Mouse (Mus musculus) midbrain, postnatal 0 days (tissue): Measurements from ENCODE around the gene Slc37a3. TPM values are rescaled to one million over a fixed set of nuclear protein-coding genes. Genes with fewer than 3 reads are reported as not detected.
"Not testable (repeated sequence)": the region's sequence is repeated elsewhere in the genome, so short reads cannot be mapped to it uniquely, and the experiment has no call there.

Experiments
- ATAC-seq: fragments of 200-750 bp; cut with Nextera tagmentation; 2 replicates; pipeline ENCODE4 v1.8.0; 2017; ENCODE audit warnings: moderate number of reproducible peaks, mild to moderate bottlenecking, moderate TSS enrichment, moderate library complexity; ENCODE audit not compliant: low FRiP score
- DNase-seq: peaks from one replicate; pipeline ENCODE4 v3.0.0-alpha.2; 2015; ENCODE audit warnings: low spot score
- H3K27ac ChIP-seq: fragments of 300-500 bp; sonication (generic); 2 replicates; pipeline ENCODE4 v1.5.1; 2014; ENCODE audit warnings: low read depth, mild to moderate bottlenecking, low read length, mixed read lengths
- H3K27me3 ChIP-seq: fragments of 300-500 bp; sonication (generic); 2 replicates; pipeline ENCODE4 v1.6.1; 2014; ENCODE audit warnings: low read length, control low read depth, mixed read lengths; ENCODE audit not compliant: insufficient read depth
- H3K36me3 ChIP-seq: fragments of 300-500 bp; sonication (generic); 2 replicates; pipeline ENCODE4 v1.6.1; 2014; ENCODE audit warnings: low read length, control low read depth, mixed read lengths; ENCODE audit not compliant: insufficient read depth
- H3K4me1 ChIP-seq: fragments of 300-500 bp; sonication (generic); 2 replicates; pipeline ENCODE4 v1.6.1; 2014; ENCODE audit warnings: mild to moderate bottlenecking, control low read depth, antibody characterized with exemption, low read length, mixed read lengths; ENCODE audit not compliant: insufficient read depth
- H3K4me2 ChIP-seq: fragments of 300-500 bp; sonication (generic); 2 replicates; pipeline ENCODE4 v1.6.1; 2014; ENCODE audit warnings: low read depth, mild to moderate bottlenecking, low read length, mixed read lengths; ENCODE audit not compliant: poor library complexity, severe bottlenecking
- H3K4me3 ChIP-seq: fragments of 300-500 bp; sonication (generic); 2 replicates; pipeline ENCODE4 v1.5.1; 2014; ENCODE audit warnings: low read depth, mild to moderate bottlenecking, low read length, moderate library complexity
- H3K9ac ChIP-seq: fragments of 300-500 bp; sonication (generic); replicated peaks from 2 replicates; pipeline ENCODE4 v1.6.1; 2014; ENCODE audit warnings: mild to moderate bottlenecking, low read length, moderate library complexity, mixed read lengths; ENCODE audit not compliant: poor library complexity, severe bottlenecking
- H3K9me3 ChIP-seq: fragments of 300-500 bp; sonication (generic); 2 replicates; pipeline ENCODE4 v1.6.1; 2016; ENCODE audit warnings: low read length, control low read depth
- CTCF ChIP-seq: IDR thresholded peaks from 2 replicates; pipeline ENCODE4 v1.5.1; 2016; ENCODE audit warnings: antibody characterized with exemption, mild to moderate bottlenecking
- WGBS: fragments of 180-500 bp; shearing (Covaris S2); extraction: QIAGEN DNeasy Blood & Tissue Kit; methylation state at CpG from one replicate; pipeline ENCODE4 v1.1.7; 2014; 5-methylcytosine and 5-hydroxymethylcytosine counted together
- polyA plus RNA-seq: library from polyadenylated mRNA; unstranded; fragments of >200 nt; fragmentation: Nextera tagmentation; extraction: Ambion mirVana; gene quantifications from 2 replicates; pipeline ENCODE4 v1.2.1, GENCODE M21; 2015
- total RNA-seq: library from RNA; depleted of rRNA; stranded (reverse); fragments of >200 nt; gene quantifications from 2 replicates; pipeline ENCODE4 v1.2.3, GENCODE M21; 2014

Gene Slc37a3
- total and polyA plus RNA-seq, 2 experiments from 2014 or later, result 38.1 to 54.6 TPM

- ATAC-seq, result no peak
- no peak overlapping the region for H3K9ac ChIP-seq
- H3K27ac ChIP-seq, result no peak overlapping the region
- WGBS, result 93% methylated on average over 2 of the region's 2 CpGs
- no peaks in the 10 kb centered on the region for H3K27me3 ChIP-seq
- H3K4me1 ChIP-seq, result no peaks in the 10 kb centered on the region
- H3K36me3 ChIP-seq, result no peaks in the 10 kb centered on the region; the same call in 1 of the 2 replicates
- no peaks in the 10 kb centered on the region for H3K9me3 ChIP-seq
- no peak overlapping the region for H3K4me2 ChIP-seq
- no peak for DNase-seq
- no peak for TF ChIP-seq CTCF
- no peak overlapping the region for H3K4me3 ChIP-seq
Measured at GRCm38 (mm10) chr6:39389988-39390387, 12.5 kb upstream of the Slc37a3 start.

- Histone ChIP-seq H3K4me1 (0 out of 2 replicates have a peak, but pooled peaks cover 4% of the 10 kb centered on the region), H3K4me2 (peak within 1 kb of the TSS; percentile 38), H3K9me3 (no peaks in the 10 kb centered on the region), H3K27ac (no peak within 1 kb of the TSS), H3K36me3 (no peaks in the 10 kb centered on the region), H3K27me3 (no peaks in the 10 kb centered on the region), H3K4me3 (peak within 1 kb of the TSS; percentile 21), H3K9ac (no peak within 1 kb of the TSS)
- TF ChIP-seq CTCF, result no peak
- ATAC-seq, result no peak
- no peak for DNase-seq
- 9% methylated on average over 20 of the region's 20 CpGs for whole genome bisulfite sequencing
Measured at GRCm38 (mm10) chr6:39381125-39381880, 3.8 kb upstream of the Slc37a3 start, which contains the start of gene Rab19. Gene Rab19, plus strand, starts transcription at chr6:39381175.

DNA sequence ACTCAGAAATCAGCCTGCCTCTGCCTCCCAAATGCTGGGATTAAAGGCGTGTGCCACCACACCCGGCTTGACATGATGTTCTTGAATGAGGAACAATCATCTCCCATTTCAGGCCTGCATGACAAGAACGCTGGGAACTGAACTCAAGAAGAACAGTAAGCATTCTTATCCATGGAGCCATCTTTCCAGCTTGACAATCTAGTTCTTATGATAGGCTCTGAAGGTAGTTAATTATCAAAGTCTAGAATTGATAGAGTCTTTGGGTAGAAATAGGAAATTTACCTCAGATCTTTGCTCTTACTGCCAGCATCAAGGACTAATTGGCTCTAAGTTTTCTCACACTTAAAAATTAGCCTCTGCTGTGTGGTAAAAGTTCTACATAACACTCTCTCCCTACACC, 2.8 kb upstream of the Slc37a3 start:
- Histone ChIP-seq H3K9ac (no peak overlapping the region), H3K27ac (no peak overlapping the region), H3K4me2 (no peak overlapping the region), H3K4me3 (no peak overlapping the region), H3K4me1 (0 out of 2 replicates have a peak, but pooled peaks cover 5% of the 10 kb centered on the region), H3K27me3 (no peaks in the 10 kb centered on the region), H3K36me3 (no peaks in the 10 kb centered on the region), H3K9me3 (no peaks in the 10 kb centered on the region)
- no peak for TF ChIP-seq CTCF
- 85% methylated on average over 3 of the region's 3 CpGs for WGBS
- ATAC-seq, result no peak
- no peak for DNase-seq

DNA sequence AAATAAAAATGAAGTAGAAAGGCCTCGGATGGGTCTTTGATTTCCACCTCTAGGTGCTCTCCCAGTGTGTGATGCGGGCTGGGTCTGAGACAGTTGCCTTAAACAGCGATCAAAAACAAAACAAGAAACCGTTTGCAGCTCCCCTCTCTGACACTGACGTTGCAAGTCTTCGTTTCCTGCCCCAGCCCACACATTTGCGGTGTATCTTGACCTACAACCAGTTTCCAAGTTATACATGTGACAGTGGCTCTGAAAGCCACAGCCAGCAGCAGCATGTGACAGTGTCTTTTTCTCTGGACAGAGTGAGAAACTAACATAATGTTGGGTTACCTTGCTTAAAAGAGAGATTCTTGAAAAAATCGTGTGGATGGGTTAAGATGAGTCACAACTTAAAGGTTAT, 2.3 kb upstream of the Slc37a3 start:
- 87% methylated on average over 8 of the region's 8 CpGs for WGBS
- Histone ChIP-seq H3K36me3 (no peaks in the 10 kb centered on the region), H3K9ac (no peak overlapping the region), H3K27me3 (no peaks in the 10 kb centered on the region), H3K4me1 (0 out of 2 replicates have a peak, but pooled peaks cover 5% of the 10 kb centered on the region), H3K27ac (no peak overlapping the region), H3K9me3 (no peaks in the 10 kb centered on the region), H3K4me2 (no peak overlapping the region), H3K4me3 (no peak overlapping the region)
- no peak for TF ChIP-seq CTCF
- no peak for DNase-seq
- no peak for ATAC-seq

GRCm38 (mm10) chr6:39379224-39379623, 1.7 kb upstream of the Slc37a3 start:
- H3K4me3 ChIP-seq, result no peak overlapping the region
- H3K4me2 ChIP-seq, result no peak overlapping the region
- H3K36me3 ChIP-seq, result no peaks in the 10 kb centered on the region
- H3K27ac ChIP-seq, result no peak overlapping the region
- H3K27me3 ChIP-seq, result no peaks in the 10 kb centered on the region
- no peak for ATAC-seq
- no peak overlapping the region for H3K9ac ChIP-seq
- 62% methylated on average over 4 of the region's 4 CpGs for WGBS
- no peaks in the 10 kb centered on the region for H3K9me3 ChIP-seq
- TF ChIP-seq CTCF, result no peak
- 0 out of 2 replicates have a peak, but pooled peaks cover 5% of the 10 kb centered on the region for H3K4me1 ChIP-seq
- no peak for DNase-seq

DNA sequence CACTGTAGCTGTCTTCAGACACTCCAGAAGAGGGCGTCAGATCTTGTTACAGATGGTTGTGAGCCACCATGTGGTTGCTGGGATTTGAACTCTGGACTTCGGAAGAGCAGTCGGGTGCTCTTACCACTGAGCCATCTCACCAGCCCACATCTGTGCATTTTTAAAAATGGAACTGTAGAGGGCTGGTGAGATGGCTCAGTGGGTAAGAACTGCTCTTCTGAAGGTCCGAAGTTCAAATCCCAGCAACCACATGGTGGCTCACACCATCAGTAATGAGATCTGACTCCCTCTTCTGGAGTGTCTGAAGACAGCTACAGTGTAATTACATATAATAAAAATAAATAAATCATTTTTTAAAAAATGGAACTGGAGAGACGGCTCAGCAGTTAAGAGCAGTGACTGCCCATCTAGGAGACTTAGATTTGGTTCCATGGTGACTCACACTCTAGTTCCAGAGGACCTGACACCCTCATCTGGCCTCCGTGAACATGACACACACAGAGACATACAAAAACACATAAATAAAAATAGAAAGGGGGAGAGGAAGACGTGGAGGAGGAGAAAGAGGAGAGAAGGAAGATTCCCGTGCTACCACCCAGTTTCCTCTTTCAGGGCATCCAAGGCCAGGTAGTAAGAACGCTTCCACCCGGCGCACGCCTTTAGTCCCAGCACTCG, 823 bp upstream of the Slc37a3 start:
- 80% methylated on average over 11 of the region's 13 CpGs for WGBS
- ATAC-seq, result peak; percentile 8; the same call in 1 of the 2 replicates
- not testable (repeated sequence) for H3K9ac ChIP-seq

More for the DNA sequence above, 823 bp upstream of the Slc37a3 start:
- not testable (repeated sequence) for H3K36me3 ChIP-seq, H3K9me3 ChIP-seq, DNase-seq, H3K27me3 ChIP-seq, H3K4me2 ChIP-seq, H3K4me3 ChIP-seq, H3K27ac ChIP-seq, H3K4me1 ChIP-seq
